Mouse (Mus musculus) C2C12 (cell line): ENCODE results near the gene Ablim2. TPM values are rescaled to one million over a fixed set of nuclear protein-coding genes. Genes with fewer than 3 reads are reported as not detected.

Experiments
- H3K27me3 ChIP-seq: one replicate; pipeline ENCODE4 v1.6.1; 2011; ENCODE audit not compliant: control insufficient read depth, insufficient read depth, insufficient read length
- H3K36me3 ChIP-seq: one replicate; pipeline ENCODE4 v1.6.1; 2011; ENCODE audit not compliant: control insufficient read depth, insufficient read depth
- H3K4me3 ChIP-seq: one replicate; pipeline ENCODE4 v1.5.1; 2011; ENCODE audit warnings: mild to moderate bottlenecking, control low read depth; ENCODE audit not compliant: poor library complexity, insufficient read depth, severe bottlenecking
- H3K79me2 ChIP-seq: one replicate; pipeline ENCODE4 v1.6.1; 2011; ENCODE audit not compliant: control insufficient read depth, insufficient read depth
- H3K79me3 ChIP-seq: one replicate; pipeline ENCODE4 v1.6.1; 2011; ENCODE audit warnings: low read depth, control low read depth
- H3ac ChIP-seq: one replicate; pipeline ENCODE3; 2011; ENCODE audit warnings: low read depth; ENCODE audit not compliant: control insufficient read depth, insufficient read length
- CEBPB ChIP-seq: IDR thresholded peaks from one replicate; pipeline ENCODE4 v1.6.1; 2011; ENCODE audit warnings: low read depth, mild to moderate bottlenecking, control low read depth, moderate library complexity
- CTCF ChIP-seq: IDR thresholded peaks from one replicate; pipeline ENCODE4 v1.5.1; 2011; ENCODE audit not compliant: control insufficient read depth, insufficient read depth, insufficient read length
- FOSL1 ChIP-seq: IDR thresholded peaks from one replicate; pipeline ENCODE4 v1.8.0; 2011; ENCODE audit warnings: mild to moderate bottlenecking, low read length; ENCODE audit not compliant: poor library complexity, insufficient read depth, severe bottlenecking
- MAX ChIP-seq: IDR thresholded peaks from one replicate; pipeline ENCODE4 v1.6.1; 2011; ENCODE audit warnings: mild to moderate bottlenecking, control low read depth
- MYOD1 ChIP-seq: IDR thresholded peaks from one replicate; pipeline ENCODE4 v1.6.1; 2011; ENCODE audit warnings: low read depth; ENCODE audit not compliant: control insufficient read depth, insufficient read length
- MYOG ChIP-seq: IDR thresholded peaks from one replicate; pipeline ENCODE4 v1.6.1; 2011; ENCODE audit not compliant: control insufficient read depth, insufficient read length; ENCODE audit errors: extremely low read depth
- USF1 ChIP-seq: IDR thresholded peaks from one replicate; pipeline ENCODE4 v1.6.1; 2011; ENCODE audit warnings: low read depth, mild to moderate bottlenecking, control low read depth, moderate library complexity
- polyA plus RNA-seq: library from polyadenylated mRNA; unstranded; fragments of >200 nt; fragmentation: generic; extraction: Trizol; gene quantifications from one replicate; pipeline ENCODE4 v1.2.1, GENCODE M21; 2012; ENCODE audit warnings: missing spikeins

Ablim2 gene
- polyA plus RNA-seq, 1 experiment = 0.08 TPM

DNA sequence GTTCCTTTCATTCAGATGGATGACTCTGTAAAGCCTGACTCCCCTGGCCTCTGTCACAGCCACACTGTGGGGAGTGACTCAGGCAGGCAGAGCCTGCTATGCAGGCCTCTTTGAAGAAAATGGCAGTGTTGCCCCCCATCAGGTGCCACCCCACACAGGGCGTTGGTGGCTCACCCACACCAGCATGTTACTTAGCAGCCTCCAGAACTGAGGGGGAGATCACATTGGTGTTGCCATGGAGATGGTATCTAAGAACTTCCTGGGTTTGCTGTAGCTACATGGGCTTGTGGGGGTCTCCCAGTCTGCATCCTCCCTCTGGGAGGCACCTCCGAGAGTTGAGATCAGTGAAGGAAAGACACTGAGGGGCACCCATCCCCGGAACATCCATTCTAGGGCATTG lies 52.8 kb downstream of the Ablim2 start:
- Histone ChIP-seq H3K4me3 (no peak overlapping the region), H3K79me3 (no peaks in the 10 kb centered on the region), H3K27me3 (peaks cover 95% of the 10 kb centered on the region), H3K36me3 (no peaks in the 10 kb centered on the region), H3K79me2 (no peaks in the 10 kb centered on the region), H3ac (no peak overlapping the region)
- TF ChIP-seq MAX (no peak), FOSL1 (no peak), MYOG (no peak), USF1 (no peak), CTCF (no peak), MYOD1 (no peak), CEBPB (no peak)

DNA sequence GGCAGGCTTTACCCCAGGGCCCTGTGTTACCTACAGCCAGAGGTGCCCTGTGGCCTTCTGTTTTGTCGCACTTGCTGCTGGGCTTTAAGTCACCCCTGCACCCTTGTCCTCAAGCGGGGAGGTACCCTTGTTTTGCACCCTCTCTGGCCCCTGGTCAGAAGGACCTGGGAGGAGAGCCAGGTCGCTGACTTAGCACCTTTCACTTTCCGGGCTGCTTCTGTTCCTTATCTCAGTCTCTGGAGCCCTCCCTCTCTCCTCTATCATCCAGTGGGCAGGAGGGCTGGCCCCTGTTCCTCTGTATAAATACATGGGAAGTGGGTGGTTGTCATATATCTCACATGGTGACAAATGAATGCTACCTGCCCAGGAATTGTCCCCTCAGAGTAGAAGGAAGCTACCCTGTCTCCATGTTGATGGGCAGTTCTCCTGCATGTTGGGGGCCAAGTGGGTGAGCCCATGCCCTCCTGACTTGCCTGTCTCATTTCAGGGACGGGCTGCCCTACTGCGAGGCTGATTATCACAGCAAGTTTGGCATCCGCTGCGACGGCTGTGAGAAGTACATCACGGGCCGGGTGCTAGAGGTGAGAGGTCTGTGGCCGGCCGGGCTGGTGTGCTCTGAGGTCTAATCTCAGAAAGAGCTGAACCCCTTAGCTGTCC lies 54.1 kb downstream of the Ablim2 start:
- H3ac ChIP-seq = no peak overlapping the region
- no peak overlapping the region for H3K4me3 ChIP-seq
- no peaks in the 10 kb centered on the region for H3K36me3 ChIP-seq
- TF ChIP-seq MAX (no peak), CTCF (no peak)
- peaks cover 95% of the 10 kb centered on the region for H3K27me3 ChIP-seq
- no peaks in the 10 kb centered on the region for H3K79me3 ChIP-seq
- H3K79me2 ChIP-seq = no peaks in the 10 kb centered on the region

DNA sequence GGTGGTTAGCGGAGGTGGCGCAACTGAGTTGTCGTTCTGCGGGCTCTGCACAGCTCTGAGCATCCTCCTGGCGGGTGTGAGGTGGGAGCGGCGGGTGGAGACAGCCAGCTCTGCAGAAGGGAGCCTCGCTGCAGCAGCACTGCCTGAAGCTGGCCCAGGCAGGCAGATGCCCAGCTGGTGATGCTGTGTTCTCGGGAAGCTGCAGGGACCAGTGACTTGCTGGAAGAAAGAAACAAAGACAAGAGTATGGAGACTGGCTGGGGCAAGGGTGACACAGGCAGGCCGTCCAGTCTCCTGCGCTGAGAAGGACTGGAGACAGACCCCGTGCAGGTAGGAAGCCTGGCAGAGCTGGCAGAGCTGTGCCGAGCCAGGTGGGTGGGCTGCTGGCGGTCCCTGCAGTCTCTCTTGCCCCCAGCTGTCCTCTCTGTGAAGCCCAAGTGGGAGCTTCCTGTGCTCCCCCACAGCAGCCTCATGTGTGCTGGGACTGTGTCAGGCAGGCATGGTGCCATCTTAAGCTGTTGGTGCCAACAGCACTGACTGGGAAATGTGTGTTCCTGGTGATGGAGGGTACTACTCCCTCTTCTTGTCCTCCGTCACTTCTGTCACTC lies 56.8 kb downstream of the Ablim2 start:
- Histone ChIP-seq H3K36me3 (no peaks in the 10 kb centered on the region), H3K4me3 (no peak overlapping the region), H3K27me3 (peaks cover 97% of the 10 kb centered on the region), H3ac (no peak overlapping the region), H3K79me2 (no peaks in the 10 kb centered on the region), H3K79me3 (no peaks in the 10 kb centered on the region)
- TF ChIP-seq MYOD1 = no peak

DNA sequence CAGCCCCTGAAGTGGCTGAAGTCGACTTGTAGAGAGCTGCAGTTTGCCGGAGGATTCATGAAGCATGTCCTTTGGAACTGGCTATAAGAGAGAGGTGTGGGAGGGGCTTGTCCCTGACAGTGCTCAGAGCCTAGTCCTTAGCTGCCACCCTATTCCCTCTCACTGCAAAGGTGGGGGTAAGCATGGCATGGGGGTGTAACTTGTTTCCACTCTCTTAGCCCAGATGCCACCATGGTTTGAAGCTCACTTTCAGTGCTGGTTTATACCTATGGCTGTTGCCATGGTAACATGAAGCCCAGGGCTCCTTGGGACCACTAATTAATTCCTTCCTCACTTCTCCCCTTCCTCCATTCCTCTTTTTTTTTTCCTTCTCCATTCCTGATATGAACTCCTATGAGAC lies 57.4 kb downstream of the Ablim2 start:
- no peak overlapping the region for H3ac ChIP-seq
- H3K79me2 ChIP-seq = no peaks in the 10 kb centered on the region
- H3K4me3 ChIP-seq = no peak overlapping the region
- peaks cover 97% of the 10 kb centered on the region for H3K27me3 ChIP-seq
- TF ChIP-seq CEBPB (no peak), MYOD1 (no peak), MAX (no peak), CTCF (no peak), USF1 (no peak), FOSL1 (no peak), MYOG (no peak)
- no peaks in the 10 kb centered on the region for H3K79me3 ChIP-seq
- H3K36me3 ChIP-seq = no peaks in the 10 kb centered on the region

DNA sequence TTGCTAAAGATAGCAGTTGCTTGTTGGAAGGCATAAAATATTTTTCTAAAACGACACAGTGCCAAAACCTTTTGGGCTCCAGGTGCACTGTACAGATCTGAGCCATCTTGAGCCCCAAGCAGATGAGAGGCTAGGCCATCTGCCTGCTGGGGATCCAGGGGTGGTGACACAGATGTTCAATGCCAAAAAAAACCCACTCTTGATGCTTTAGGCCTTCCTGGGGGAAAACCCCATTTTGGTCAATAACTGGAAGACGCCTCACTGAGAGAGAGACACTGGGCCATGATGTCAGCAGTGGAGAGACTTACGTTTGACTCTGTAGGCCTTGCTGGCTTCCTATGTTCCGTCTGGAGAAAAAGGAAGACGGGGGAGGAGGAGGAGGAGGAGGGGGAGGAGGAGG lies 59.6 kb downstream of the Ablim2 start:
- Histone ChIP-seq H3K4me3 (no peak overlapping the region), H3K79me3 (no peaks in the 10 kb centered on the region), H3ac (no peak overlapping the region), H3K79me2 (no peaks in the 10 kb centered on the region), H3K27me3 (peaks cover 86% of the 10 kb centered on the region), H3K36me3 (no peaks in the 10 kb centered on the region)
- TF ChIP-seq MAX = no peak
- TF ChIP-seq CEBPB = no peak
- no peak for TF ChIP-seq FOSL1
- TF ChIP-seq MYOG = no peak
- TF ChIP-seq CTCF = no peak
- TF ChIP-seq USF1 = no peak
- no peak for TF ChIP-seq MYOD1

DNA sequence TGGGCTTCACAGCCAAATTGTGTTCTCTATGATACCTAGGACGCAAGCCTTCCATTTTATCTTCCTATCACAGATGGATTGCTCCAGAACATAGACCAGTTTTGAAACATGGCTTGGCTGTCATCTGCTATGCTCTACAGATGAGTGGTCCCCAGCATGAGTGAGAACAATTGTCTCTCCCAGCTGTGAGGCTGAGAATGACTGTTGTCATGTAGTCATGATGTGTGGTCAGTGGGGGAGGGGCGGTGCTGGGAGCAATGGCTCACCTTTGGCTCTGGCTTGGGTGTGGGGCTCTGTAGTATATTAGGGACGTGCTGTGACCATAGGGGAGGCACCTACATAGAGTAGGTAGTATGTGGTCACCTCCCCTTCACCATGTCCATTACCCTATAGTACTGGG lies 60.2 kb downstream of the Ablim2 start:
- no peaks in the 10 kb centered on the region for H3K79me3 ChIP-seq
- no peaks in the 10 kb centered on the region for H3K79me2 ChIP-seq
- no peak for TF ChIP-seq FOSL1
- TF ChIP-seq MYOD1 = no peak
- H3ac ChIP-seq = no peak overlapping the region
- peaks cover 86% of the 10 kb centered on the region for H3K27me3 ChIP-seq
- no peak overlapping the region for H3K4me3 ChIP-seq
- no peaks in the 10 kb centered on the region for H3K36me3 ChIP-seq
